Mouse (Mus musculus) forebrain, postnatal 0 days (tissue): ENCODE measurements around the gene Lgr6. TPM values are rescaled to one million over a fixed set of nuclear protein-coding genes. Genes with fewer than 3 reads are reported as not detected.

Experiments used
- ATAC-seq: fragments of 200-750 bp; cut with Nextera tagmentation; 2 replicates; pipeline ENCODE4 v1.8.0; 2017; ENCODE audit warnings: mild to moderate bottlenecking, moderate library complexity
- DNase-seq: peaks from one replicate; pipeline ENCODE4 v3.0.0-alpha.2; 2015
- H3K27ac ChIP-seq: fragments of 300-500 bp; sonication (generic); 2 replicates; pipeline ENCODE4 v1.5.1; 2014; ENCODE audit warnings: low read depth, mild to moderate bottlenecking, antibody characterized with exemption, low read length, moderate library complexity, mixed read lengths
- H3K27me3 ChIP-seq: fragments of 300-500 bp; sonication (generic); 2 replicates; pipeline ENCODE4 v1.6.1; 2014; ENCODE audit warnings: mild to moderate bottlenecking, low read length, mixed read lengths; ENCODE audit not compliant: insufficient read depth
- H3K36me3 ChIP-seq: fragments of 300-500 bp; sonication (generic); 2 replicates; pipeline ENCODE4 v1.6.1; 2014; ENCODE audit warnings: mild to moderate bottlenecking, moderate library complexity; ENCODE audit not compliant: insufficient read depth
- H3K4me1 ChIP-seq: fragments of 300-500 bp; sonication (generic); 2 replicates; pipeline ENCODE4 v1.6.1; 2014; ENCODE audit warnings: antibody characterized with exemption; ENCODE audit not compliant: insufficient read depth
- H3K4me2 ChIP-seq: fragments of 300-500 bp; sonication (generic); 2 replicates; pipeline ENCODE4 v1.6.1; 2014; ENCODE audit warnings: low read depth, mild to moderate bottlenecking, moderate library complexity
- H3K4me3 ChIP-seq: fragments of 300-500 bp; sonication (generic); 2 replicates; pipeline ENCODE4 v1.5.1; 2014; ENCODE audit warnings: low read depth, low read length, mixed read lengths
- H3K9ac ChIP-seq: fragments of 300-500 bp; sonication (generic); 2 replicates; pipeline ENCODE4 v1.6.1; 2014; ENCODE audit warnings: mild to moderate bottlenecking
- H3K9me3 ChIP-seq: fragments of 300-500 bp; sonication (generic); 2 replicates; pipeline ENCODE4 v1.6.1; 2016; ENCODE audit warnings: low read length
- CTCF ChIP-seq: sonication (generic); IDR thresholded peaks from 2 replicates; pipeline ENCODE4 v1.5.1; 2016; ENCODE audit warnings: antibody characterized with exemption, control low read depth, low read depth
- WGBS: fragments of 180-500 bp; shearing (Covaris S2); extraction: QIAGEN DNeasy Blood & Tissue Kit; methylation state at CpG from one replicate; pipeline ENCODE4 v1.1.7; 2014; 5-methylcytosine and 5-hydroxymethylcytosine counted together
- polyA plus RNA-seq: library from polyadenylated mRNA; unstranded; fragments of >200 nt; fragmentation: Nextera tagmentation; extraction: Ambion mirVana; gene quantifications from 2 replicates; pipeline ENCODE4 v1.2.1, GENCODE M21; 2015
- total RNA-seq: library from RNA; depleted of rRNA; stranded (reverse); fragments of >200 nt; gene quantifications from 2 replicates; pipeline ENCODE4 v1.2.3, GENCODE M21; 2014

Gene Lgr6
- total and polyA plus RNA-seq, 2 experiments from 2014 or later = 1.6 to 2.8 TPM

DNA sequence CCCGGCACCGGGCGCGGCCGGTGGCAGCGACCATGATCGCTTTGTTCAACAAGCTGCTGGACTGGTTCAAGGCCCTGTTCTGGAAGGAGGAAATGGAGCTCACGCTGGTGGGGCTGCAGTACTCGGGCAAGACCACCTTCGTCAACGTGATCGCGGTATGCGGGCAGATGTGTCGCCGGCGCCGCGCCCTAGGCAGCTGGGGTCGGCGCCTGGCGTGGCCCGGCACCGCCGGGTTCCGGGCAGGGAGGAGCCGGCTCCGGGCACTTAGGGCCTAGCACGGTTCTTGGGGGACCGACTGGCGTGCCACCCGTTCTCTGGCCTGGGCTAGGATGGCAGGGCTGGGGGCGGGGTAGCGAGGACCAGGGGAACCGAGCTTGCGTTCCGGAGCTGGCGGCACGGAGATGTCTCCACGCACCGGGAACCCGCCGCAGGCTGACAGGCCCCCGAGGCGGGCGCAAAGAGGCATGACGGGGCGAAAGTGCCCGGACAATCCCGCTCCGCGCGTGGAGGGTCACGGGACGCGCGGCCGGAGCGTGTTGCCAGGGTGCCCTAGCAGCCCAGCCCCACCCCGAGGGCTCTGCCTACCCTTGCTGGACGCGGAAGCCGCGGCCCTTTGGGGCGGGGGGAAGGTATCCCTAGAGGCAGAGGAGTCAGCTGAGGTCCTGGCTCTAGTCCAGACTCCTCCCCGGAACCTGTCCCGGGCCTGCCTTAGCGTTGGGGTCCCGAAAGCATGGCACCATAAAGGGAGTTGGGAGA is 42.0 kb upstream of the Lgr6 start:
- Histone ChIP-seq H3K36me3 (0 out of 2 replicates have a peak, but pooled peaks cover 10% of the 10 kb centered on the region), H3K27ac (peak overlapping the region; percentile 97), H3K4me2 (peak overlapping the region; percentile 91), H3K4me1 (peaks cover 6% of the 10 kb centered on the region), H3K4me3 (peak overlapping the region; percentile 98), H3K9me3 (no peaks in the 10 kb centered on the region), H3K9ac (peak overlapping the region; percentile 99), H3K27me3 (no peaks in the 10 kb centered on the region)
- TF ChIP-seq CTCF = no peak
- WGBS = under 1% methylated on average over 66 of the region's 69 CpGs
- ATAC-seq (peak; percentile 56), DNase-seq (peak; percentile 84)

DNA sequence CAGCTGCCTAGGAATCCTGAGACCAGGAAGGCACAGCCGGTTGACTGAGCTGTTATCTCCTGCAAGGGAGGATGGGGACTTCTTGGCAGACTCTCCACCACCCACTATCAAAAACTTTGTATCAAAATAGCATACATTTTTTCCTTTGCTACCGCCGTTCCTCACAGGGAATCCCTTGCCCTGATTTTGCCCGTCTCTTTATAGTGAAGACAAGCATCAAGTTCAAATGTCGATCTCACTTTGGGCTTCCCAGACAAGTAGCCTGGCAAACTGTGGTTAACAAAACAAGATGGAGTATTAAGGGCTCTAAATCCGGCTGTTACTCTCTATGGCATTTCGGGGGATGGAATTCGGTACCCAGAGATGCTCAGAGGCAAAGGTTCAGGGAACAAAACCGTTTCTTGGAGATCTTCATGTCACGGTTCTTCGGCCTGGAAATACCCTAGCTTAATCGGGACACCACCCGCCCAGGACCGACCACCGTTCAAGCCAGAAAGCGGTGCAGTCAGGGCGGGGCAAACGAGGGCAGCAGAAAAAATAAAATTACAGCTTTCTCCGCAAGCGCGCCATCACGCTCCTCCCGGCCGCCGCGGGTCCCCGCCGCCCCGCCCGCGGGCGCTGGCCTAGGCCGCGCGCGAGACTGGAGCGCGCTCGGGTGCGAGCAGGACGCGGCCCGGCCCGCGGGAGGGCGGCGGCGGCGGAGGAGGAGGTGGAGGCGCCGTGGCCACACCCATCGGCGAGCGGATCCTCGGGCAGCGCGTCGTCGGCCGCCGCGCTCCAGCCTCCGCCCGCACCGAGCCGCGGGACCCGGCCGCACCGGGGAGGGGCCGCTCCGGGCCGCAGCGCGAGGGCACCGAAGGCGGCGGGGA is 41.2 kb upstream of the Lgr6 start, which contains the start of gene Arl8a:
Gene Arl8a (plus strand): TSS at position 748 of the 869 bp plus-strand sequence.
- H3K36me3 ChIP-seq = 0 out of 2 replicates have a peak, but pooled peaks cover 4% of the 10 kb centered on the region
- peak within 1 kb of the TSS; percentile 91 for H3K4me2 ChIP-seq
- ATAC-seq = peak; percentile 85
- H3K4me1 ChIP-seq = peaks cover 6% of the 10 kb centered on the region
- H3K4me3 ChIP-seq = peak within 1 kb of the TSS; percentile 98
- 4% methylated on average over 60 of the region's 78 CpGs for WGBS
- no peaks in the 10 kb centered on the region for H3K9me3 ChIP-seq
- H3K27ac ChIP-seq = peak within 1 kb of the TSS; percentile 97
- no peaks in the 10 kb centered on the region for H3K27me3 ChIP-seq
- DNase-seq = peak; percentile 92
- TF ChIP-seq CTCF = no peak
- H3K9ac ChIP-seq = peak within 1 kb of the TSS; percentile 99

- no peak for ATAC-seq
- Histone ChIP-seq H3K9me3 (no peaks in the 10 kb centered on the region), H3K27me3 (no peaks in the 10 kb centered on the region), H3K4me2 (no peak overlapping the region), H3K9ac (no peak overlapping the region), H3K4me3 (no peak overlapping the region), H3K36me3 (no peaks in the 10 kb centered on the region), H3K4me1 (no peaks in the 10 kb centered on the region; the same call in 1 of the 2 replicates), H3K27ac (no peak overlapping the region)
- 90% methylated on average over 2 of the region's 2 CpGs for WGBS
- no peak for DNase-seq
- TF ChIP-seq CTCF = no peak
These were observed 38.9 kb upstream of the Lgr6 start for GRCm38 (mm10) chr1:135143940-135144339.

GRCm38 (mm10) chr1:135142452-135142851 is 37.4 kb upstream of the Lgr6 start:
- H3K27me3 ChIP-seq = no peaks in the 10 kb centered on the region
- WGBS = 73% methylated on average over 2 of the region's 2 CpGs

GRCm38 (mm10) chr1:135139906-135140305 is 34.8 kb upstream of the Lgr6 start:
- Histone ChIP-seq H3K4me1 (no peaks in the 10 kb centered on the region), H3K27me3 (no peaks in the 10 kb centered on the region), H3K27ac (no peak overlapping the region), H3K9ac (no peak overlapping the region), H3K9me3 (no peaks in the 10 kb centered on the region), H3K36me3 (no peaks in the 10 kb centered on the region), H3K4me3 (no peak overlapping the region), H3K4me2 (no peak overlapping the region)
- no peak for TF ChIP-seq CTCF
- no peak for ATAC-seq
- no peak for DNase-seq
- 75% methylated on average over 2 of the region's 2 CpGs for WGBS

More at GRCm38 (mm10) chr1:135142452-135142851, 37.4 kb upstream of the Lgr6 start:
- Histone ChIP-seq H3K27ac (no peak overlapping the region), H3K9ac (no peak overlapping the region), H3K4me1 (no peaks in the 10 kb centered on the region; the same call in 1 of the 2 replicates), H3K4me3 (no peak overlapping the region), H3K36me3 (no peaks in the 10 kb centered on the region), H3K9me3 (no peaks in the 10 kb centered on the region), H3K4me2 (no peak overlapping the region)
- TF ChIP-seq CTCF = no peak
- ATAC-seq = no peak
- no peak for DNase-seq

DNA sequence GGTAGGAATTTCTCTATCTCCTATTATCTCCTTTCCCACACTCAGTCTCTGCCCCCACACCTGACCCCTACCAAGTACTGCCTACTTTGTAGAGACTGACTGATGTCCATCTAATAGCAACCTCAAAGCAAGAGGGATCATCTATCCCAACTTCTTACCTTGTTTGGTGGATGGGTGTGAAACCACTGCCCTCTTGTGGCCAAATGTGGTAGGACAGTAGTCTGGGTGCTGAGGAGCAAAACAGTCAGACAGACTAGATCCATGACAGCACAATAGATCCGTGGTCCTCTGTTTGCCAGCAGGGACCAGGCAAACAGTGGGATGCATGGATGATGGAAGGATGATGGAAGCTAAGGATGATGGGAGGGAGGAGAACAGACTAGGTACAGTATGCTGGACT is 31.4 kb upstream of the Lgr6 start:
- peak; percentile 100 for TF ChIP-seq CTCF
- WGBS = 0% methylated on average over 1 of the region's 1 CpGs
- ATAC-seq (peak; percentile 78), DNase-seq (peak; percentile 89)
- H3K9me3 ChIP-seq = no peaks in the 10 kb centered on the region
- no peak overlapping the region for H3K27ac ChIP-seq
- H3K4me1 ChIP-seq = no peaks in the 10 kb centered on the region
- no peak overlapping the region for H3K4me3 ChIP-seq
- no peak overlapping the region for H3K9ac ChIP-seq
- no peak overlapping the region for H3K4me2 ChIP-seq
- no peaks in the 10 kb centered on the region for H3K27me3 ChIP-seq
- no peaks in the 10 kb centered on the region for H3K36me3 ChIP-seq
